Mouse (Mus musculus) megakaryocyte, embryonic 14.5 days (primary cell): ENCODE measurements around the gene Hoxb5. TPM values are rescaled to one million over a fixed set of nuclear protein-coding genes. Genes with fewer than 3 reads are reported as not detected.

Experiments
- H3K27me3 ChIP-seq: replicated peaks from 2 replicates; pipeline ENCODE3; 2012; ENCODE audit warnings: inconsistent platforms
- H3K36me3 ChIP-seq: replicated peaks from 2 replicates; pipeline ENCODE3; 2012; ENCODE audit warnings: low read length, inconsistent platforms, mixed read lengths
- H3K4me1 ChIP-seq: 2 replicates; pipeline ENCODE4 v1.6.1; 2012; ENCODE audit warnings: inconsistent platforms
- H3K4me3 ChIP-seq: replicated peaks from 2 replicates; pipeline ENCODE3; 2012; ENCODE audit warnings: moderate library complexity, mild to moderate bottlenecking, inconsistent platforms
- H3K9me3 ChIP-seq: 2 replicates; pipeline ENCODE4 v1.6.1; 2012; ENCODE audit warnings: inconsistent platforms
- FLI1 ChIP-seq: IDR thresholded peaks from 2 replicates; pipeline ENCODE4 v1.6.1; 2012; ENCODE audit warnings: low read length, inconsistent platforms, mixed read lengths
- GATA1 ChIP-seq: IDR thresholded peaks from 3 replicates; pipeline ENCODE4 v1.6.1; 2012; ENCODE audit warnings: mixed read lengths, low read length, inconsistent platforms, borderline replicate concordance
- polyA plus RNA-seq: library from polyadenylated mRNA; stranded (reverse); fragments of >175 nt; gene quantifications from 2 replicates; pipeline ENCODE4 v1.2.3, GENCODE M21; 2012; ENCODE audit warnings: low replicate concordance; ENCODE audit not compliant: insufficient read depth

The Hoxb5 gene
- polyA plus RNA-seq, 1 experiment: not detected

- Histone ChIP-seq H3K4me3 (no peak overlapping the region), H3K27me3 (peaks cover 60% of the 10 kb centered on the region), H3K36me3 (no peaks in the 10 kb centered on the region), H3K4me1 (peaks cover under 1% of the 10 kb centered on the region; the same call in 1 of the 2 replicates), H3K9me3 (no peaks in the 10 kb centered on the region)
- TF ChIP-seq GATA1 (no peak), FLI1 (no peak)
These were observed 21.8 kb downstream of the Hoxb5 start for GRCm38 (mm10) chr11:96324965-96325364.

GRCm38 (mm10) chr11:96325747-96326212 lies 22.6 kb downstream of the Hoxb5 start:
- no peaks in the 10 kb centered on the region for H3K9me3 ChIP-seq
- H3K4me3 ChIP-seq: no peak overlapping the region
- TF ChIP-seq FLI1 (no peak), GATA1 (no peak)
- no peaks in the 10 kb centered on the region for H3K36me3 ChIP-seq
- no peaks in the 10 kb centered on the region for H3K4me1 ChIP-seq
- peaks cover 63% of the 10 kb centered on the region for H3K27me3 ChIP-seq

GRCm38 (mm10) chr11:96326705-96327104 lies 23.6 kb downstream of the Hoxb5 start:
- H3K4me1 ChIP-seq: no peaks in the 10 kb centered on the region
- H3K4me3 ChIP-seq: no peak overlapping the region
- TF ChIP-seq FLI1: no peak
- no peak for TF ChIP-seq GATA1
- no peaks in the 10 kb centered on the region for H3K36me3 ChIP-seq
- H3K9me3 ChIP-seq: no peaks in the 10 kb centered on the region
- peaks cover 68% of the 10 kb centered on the region for H3K27me3 ChIP-seq

- H3K9me3 ChIP-seq: no peaks in the 10 kb centered on the region
- H3K36me3 ChIP-seq: no peaks in the 10 kb centered on the region
- H3K4me1 ChIP-seq: no peaks in the 10 kb centered on the region
- TF ChIP-seq FLI1 (no peak), GATA1 (no peak)
- H3K4me3 ChIP-seq: no peak overlapping the region
- peaks cover 72% of the 10 kb centered on the region for H3K27me3 ChIP-seq
These were observed 24.0 kb downstream of the Hoxb5 start for GRCm38 (mm10) chr11:96327122-96327521.

GRCm38 (mm10) chr11:96327750-96328149 lies 24.6 kb downstream of the Hoxb5 start:
- Histone ChIP-seq H3K9me3 (no peaks in the 10 kb centered on the region), H3K4me1 (no peaks in the 10 kb centered on the region), H3K36me3 (no peaks in the 10 kb centered on the region), H3K27me3 (peaks cover 74% of the 10 kb centered on the region), H3K4me3 (no peak overlapping the region)
- TF ChIP-seq GATA1: no peak
- no peak for TF ChIP-seq FLI1

- Histone ChIP-seq H3K27me3 (peaks cover 80% of the 10 kb centered on the region), H3K36me3 (no peaks in the 10 kb centered on the region), H3K4me1 (no peaks in the 10 kb centered on the region), H3K9me3 (no peaks in the 10 kb centered on the region), H3K4me3 (no peak overlapping the region)
- TF ChIP-seq GATA1 (no peak), FLI1 (no peak)
These were observed 25.5 kb downstream of the Hoxb5 start for GRCm38 (mm10) chr11:96328605-96329004.

- H3K4me3 ChIP-seq: no peak overlapping the region
- no peaks in the 10 kb centered on the region for H3K36me3 ChIP-seq
- H3K27me3 ChIP-seq: peaks cover 87% of the 10 kb centered on the region
- H3K9me3 ChIP-seq: no peaks in the 10 kb centered on the region
- no peak for TF ChIP-seq GATA1
- no peaks in the 10 kb centered on the region for H3K4me1 ChIP-seq
These were observed 29.0 kb downstream of the Hoxb5 start for GRCm38 (mm10) chr11:96332105-96332504.

- Histone ChIP-seq H3K27me3 (peaks cover 87% of the 10 kb centered on the region), H3K36me3 (no peaks in the 10 kb centered on the region), H3K9me3 (no peaks in the 10 kb centered on the region), H3K4me1 (no peaks in the 10 kb centered on the region), H3K4me3 (no peak overlapping the region)
- no peak for TF ChIP-seq GATA1
- TF ChIP-seq FLI1: no peak
These were observed 29.5 kb downstream of the Hoxb5 start for GRCm38 (mm10) chr11:96332618-96333032.

- peaks cover 89% of the 10 kb centered on the region for H3K27me3 ChIP-seq
- H3K9me3 ChIP-seq: no peaks in the 10 kb centered on the region
- H3K36me3 ChIP-seq: no peaks in the 10 kb centered on the region
- no peak overlapping the region for H3K4me3 ChIP-seq
- TF ChIP-seq FLI1 (no peak), GATA1 (no peak)
- H3K4me1 ChIP-seq: no peaks in the 10 kb centered on the region
These were observed 30.3 kb downstream of the Hoxb5 start for GRCm38 (mm10) chr11:96333241-96334001.

GRCm38 (mm10) chr11:96334002-96334364 lies 30.8 kb downstream of the Hoxb5 start:
- Histone ChIP-seq H3K36me3 (no peaks in the 10 kb centered on the region), H3K9me3 (no peaks in the 10 kb centered on the region), H3K4me1 (no peaks in the 10 kb centered on the region), H3K4me3 (no peak overlapping the region), H3K27me3 (peaks cover 91% of the 10 kb centered on the region)
- TF ChIP-seq FLI1: no peak
- no peak for TF ChIP-seq GATA1
